Mouse (Mus musculus): ENCODE results near the gene Tex22.

The Tex22 gene

GRCm38 (mm10) chr12:113074329-113075062 is at the start of gene Tex22:
Tex22 (plus strand) TSS chr12:113074502.
- peak; percentile 88 to 91 for DNase-seq

GRCm38 (mm10) chr12:113026557-113026956 is 47.7 kb upstream of the Tex22 start:
- DNase-seq: no peak

- no peak for DNase-seq
These were observed 46.8 kb upstream of the Tex22 start for GRCm38 (mm10) chr12:113027495-113027894.

- no peak for DNase-seq
These were observed 46.2 kb upstream of the Tex22 start for GRCm38 (mm10) chr12:113028067-113028466.

GRCm38 (mm10) chr12:113028898-113029297 is 45.4 kb upstream of the Tex22 start:
- DNase-seq: no peak

- DNase-seq: no peak
These were observed 44.3 kb upstream of the Tex22 start for GRCm38 (mm10) chr12:113030046-113030445.

GRCm38 (mm10) chr12:113030993-113031392 is 43.3 kb upstream of the Tex22 start:
- no peak for DNase-seq

GRCm38 (mm10) chr12:113031441-113031840 is 42.9 kb upstream of the Tex22 start:
- DNase-seq: no peak

GRCm38 (mm10) chr12:113032296-113033250 is 41.7 kb upstream of the Tex22 start:
- peak; percentile 68 to 70 for DNase-seq

GRCm38 (mm10) chr12:113035093-113035492 is 39.2 kb upstream of the Tex22 start:
- no peak for DNase-seq

- no peak for DNase-seq
These were observed 37.3 kb upstream of the Tex22 start for GRCm38 (mm10) chr12:113036996-113037395.

GRCm38 (mm10) chr12:113038414-113038813 is 35.9 kb upstream of the Tex22 start:
- DNase-seq: no peak

GRCm38 (mm10) chr12:113041481-113042439 is 32.5 kb upstream of the Tex22 start:
- DNase-seq: peak; percentile 19 to 37

- no peak for DNase-seq
These were observed 31.8 kb upstream of the Tex22 start for GRCm38 (mm10) chr12:113042543-113042942.

GRCm38 (mm10) chr12:113044916-113045677 is 29.2 kb upstream of the Tex22 start:
- DNase-seq: peak; percentile 59 to 75

- no peak for DNase-seq
These were observed 27.4 kb upstream of the Tex22 start for GRCm38 (mm10) chr12:113046861-113047260.

- DNase-seq: no peak
These were observed 26.2 kb upstream of the Tex22 start for GRCm38 (mm10) chr12:113048103-113048502.

GRCm38 (mm10) chr12:113049836-113050235 is 24.5 kb upstream of the Tex22 start:
- DNase-seq: no peak

- no peak for DNase-seq
These were observed 23.6 kb upstream of the Tex22 start for GRCm38 (mm10) chr12:113050671-113051070.

GRCm38 (mm10) chr12:113051628-113052403 is 22.5 kb upstream of the Tex22 start:
- DNase-seq: peak in 1 of 2 experiments; percentile 30

GRCm38 (mm10) chr12:113056089-113056488 is 18.2 kb upstream of the Tex22 start:
- DNase-seq: no peak

Measured in kidney, adult 8-10 months (tissue).